Mouse (Mus musculus): Measurements from ENCODE around the gene Efcab5.

- TF ChIP-seq TAL1 (conservative IDR thresholded peaks at IDR 0.05; ENCODE audit: low read depth, low read length) (no peak), CTCF (IDR thresholded peaks at IDR 0.05; ENCODE audit: low read depth, low read length) (no peak)
Observed at GRCm38 (mm10) chr11:77216761-77217130, 28.0 kb upstream of the Efcab5 start.
